Mouse (Mus musculus) urinary bladder, postnatal 36 days (tissue): ENCODE measurements around the gene Syngr2.

Experiments
- DNase-seq, 2 experiments: peaks; one replicate each; pipeline ENCODE4 v3.0.0; 2022; ENCODE audit warnings: low spot score in 2 of 2, mixed read lengths in 1 of 2

Syngr2 gene

GRCm38 (mm10) chr11:117863174-117863856, 53.8 kb downstream of the Syngr2 start:
- DNase-seq, result no peak
